Mouse (Mus musculus): ENCODE results near the gene Gprc5a.

Gprc5a gene

GRCm38 (mm10) chr6:135065236-135065957 is at the start of gene Gprc5a:
TSS of gene Gprc5a (plus strand) at chr6:135065651.
- peak; percentile 66 for DNase-seq (ENCODE audit: low read depth)

GRCm38 (mm10) chr6:135017211-135017610 is 48.2 kb upstream of the Gprc5a start:
- DNase-seq (ENCODE audit: low read depth), result no peak

GRCm38 (mm10) chr6:135019564-135019963 is 45.9 kb upstream of the Gprc5a start:
- no peak for DNase-seq (ENCODE audit: low read depth)

- DNase-seq (ENCODE audit: low read depth), result no peak
Measured at GRCm38 (mm10) chr6:135021633-135022032, 43.8 kb upstream of the Gprc5a start.

GRCm38 (mm10) chr6:135023379-135023778 is 42.1 kb upstream of the Gprc5a start:
- DNase-seq (ENCODE audit: low read depth), result no peak

GRCm38 (mm10) chr6:135024781-135025420 is 40.5 kb upstream of the Gprc5a start:
- DNase-seq (ENCODE audit: low read depth), result no peak

GRCm38 (mm10) chr6:135026232-135026631 is 39.2 kb upstream of the Gprc5a start:
- DNase-seq (ENCODE audit: low read depth), result no peak

GRCm38 (mm10) chr6:135026755-135027154 is 38.7 kb upstream of the Gprc5a start:
- DNase-seq (ENCODE audit: low read depth), result no peak

- no peak for DNase-seq (ENCODE audit: low read depth)
Measured at GRCm38 (mm10) chr6:135029246-135029645, 36.2 kb upstream of the Gprc5a start.

- DNase-seq (ENCODE audit: low read depth), result no peak
Measured at GRCm38 (mm10) chr6:135038674-135039073, 26.8 kb upstream of the Gprc5a start.

- no peak for DNase-seq (ENCODE audit: low read depth)
Measured at GRCm38 (mm10) chr6:135040275-135040871, 25.1 kb upstream of the Gprc5a start.

- no peak for DNase-seq (ENCODE audit: low read depth)
Measured at GRCm38 (mm10) chr6:135041930-135042329, 23.5 kb upstream of the Gprc5a start.

- DNase-seq (ENCODE audit: low read depth), result no peak
Measured at GRCm38 (mm10) chr6:135047276-135047675, 18.2 kb upstream of the Gprc5a start.

- DNase-seq (ENCODE audit: low read depth), result no peak
Measured at GRCm38 (mm10) chr6:135048509-135048908, 16.9 kb upstream of the Gprc5a start.

GRCm38 (mm10) chr6:135048956-135049355 is 16.5 kb upstream of the Gprc5a start:
- no peak for DNase-seq (ENCODE audit: low read depth)

- DNase-seq (ENCODE audit: low read depth), result no peak
Measured at GRCm38 (mm10) chr6:135053789-135054188, 11.7 kb upstream of the Gprc5a start.

- no peak for DNase-seq (ENCODE audit: low read depth)
Measured at GRCm38 (mm10) chr6:135055882-135056281, 9.6 kb upstream of the Gprc5a start.

- no peak for DNase-seq (ENCODE audit: low read depth)
Measured at GRCm38 (mm10) chr6:135060728-135061127, 4.7 kb upstream of the Gprc5a start.

- DNase-seq (ENCODE audit: low read depth), result no peak
Measured at GRCm38 (mm10) chr6:135064621-135065020, 830 bp upstream of the Gprc5a start.

GRCm38 (mm10) chr6:135066795-135067445 is 1.5 kb downstream of the Gprc5a start:
- no peak for DNase-seq (ENCODE audit: low read depth)

- DNase-seq (ENCODE audit: low read depth), result no peak
Measured at GRCm38 (mm10) chr6:135068221-135068620, 2.8 kb downstream of the Gprc5a start.

- no peak for DNase-seq (ENCODE audit: low read depth)
Measured at GRCm38 (mm10) chr6:135069856-135070255, 4.4 kb downstream of the Gprc5a start.

GRCm38 (mm10) chr6:135070347-135070746 is 4.9 kb downstream of the Gprc5a start:
- DNase-seq (ENCODE audit: low read depth), result no peak

All from c-Kit-positive CD71-negative TER-119-negative erythroid progenitor cells, embryonic 14.5 days (primary cell).